Mouse (Mus musculus): Measurements from ENCODE around the gene Camta1. TPM values are rescaled to one million over a fixed set of nuclear protein-coding genes. Genes with fewer than 3 reads are reported as not detected.

The Camta1 gene
- polyA plus RNA-seq, 1 experiment, result 29.8 TPM

- no peak for DNase-seq (ENCODE audit: low spot score)
Observed at GRCm38 (mm10) chr4:151326971-151327686, 534.5 kb downstream of the Camta1 start.

- no peak for DNase-seq (ENCODE audit: low spot score)
Observed at GRCm38 (mm10) chr4:151316428-151316827, 545.2 kb downstream of the Camta1 start.

- no peak for DNase-seq (ENCODE audit: low spot score)
Observed at GRCm38 (mm10) chr4:151315726-151316125, 546.0 kb downstream of the Camta1 start.

GRCm38 (mm10) chr4:151310773-151311172, 550.9 kb downstream of the Camta1 start:
- DNase-seq (ENCODE audit: low spot score), result no peak

- no peak for DNase-seq (ENCODE audit: low spot score)
Observed at GRCm38 (mm10) chr4:151310056-151310685, 551.5 kb downstream of the Camta1 start.

GRCm38 (mm10) chr4:151306890-151307289, 554.8 kb downstream of the Camta1 start:
- no peak for DNase-seq (ENCODE audit: low spot score)

GRCm38 (mm10) chr4:151306311-151306765, 555.3 kb downstream of the Camta1 start:
- no peak for DNase-seq (ENCODE audit: low spot score)

GRCm38 (mm10) chr4:151305761-151306160, 555.9 kb downstream of the Camta1 start:
- DNase-seq (ENCODE audit: low spot score), result no peak

- DNase-seq (ENCODE audit: low spot score), result no peak
Observed at GRCm38 (mm10) chr4:151303931-151304330, 557.7 kb downstream of the Camta1 start.

- DNase-seq (ENCODE audit: low spot score), result no peak
Observed at GRCm38 (mm10) chr4:151303436-151303835, 558.2 kb downstream of the Camta1 start.

GRCm38 (mm10) chr4:151302195-151303126, 559.2 kb downstream of the Camta1 start:
- DNase-seq (ENCODE audit: low spot score), result no peak

- DNase-seq (ENCODE audit: low spot score), result no peak
Observed at GRCm38 (mm10) chr4:151301337-151301736, 560.3 kb downstream of the Camta1 start.

- DNase-seq (ENCODE audit: low spot score), result no peak
Observed at GRCm38 (mm10) chr4:151300706-151301105, 561.0 kb downstream of the Camta1 start.

GRCm38 (mm10) chr4:151295515-151296203, 566.0 kb downstream of the Camta1 start:
- no peak for DNase-seq (ENCODE audit: low spot score)

- no peak for DNase-seq (ENCODE audit: low spot score)
Observed at GRCm38 (mm10) chr4:151288893-151289585, 572.6 kb downstream of the Camta1 start.

- no peak for DNase-seq (ENCODE audit: low spot score)
Observed at GRCm38 (mm10) chr4:151285905-151286445, 575.7 kb downstream of the Camta1 start.

GRCm38 (mm10) chr4:151285432-151285831, 576.2 kb downstream of the Camta1 start:
- no peak for DNase-seq (ENCODE audit: low spot score)

GRCm38 (mm10) chr4:151283092-151283741, 578.5 kb downstream of the Camta1 start:
- DNase-seq (ENCODE audit: low spot score), result no peak

GRCm38 (mm10) chr4:151282103-151282502, 579.6 kb downstream of the Camta1 start:
- no peak for DNase-seq (ENCODE audit: low spot score)

- no peak for DNase-seq (ENCODE audit: low spot score)
Observed at GRCm38 (mm10) chr4:151275292-151275691, 586.4 kb downstream of the Camta1 start.

Data from urinary bladder, adult 2 months (tissue).